Mouse (Mus musculus) CD4-positive helper T cell, adult 2 months (primary cell): Measurements from ENCODE around the gene Gm28035.

Experiments
- DNase-seq: peaks from one replicate; pipeline ENCODE4 v3.0.0-alpha.2; 2012; ENCODE audit warnings: low read depth, missing footprints, low spot score

Gene Gm28035

GRCm38 (mm10) chr2:30261064-30261736 lies 20.8 kb downstream of the Gm28035 start:
- DNase-seq: peak; percentile 43

GRCm38 (mm10) chr2:30261921-30262839 lies 21.8 kb downstream of the Gm28035 start:
- no peak for DNase-seq

GRCm38 (mm10) chr2:30262840-30263441 lies 22.6 kb downstream of the Gm28035 start:
- no peak for DNase-seq

GRCm38 (mm10) chr2:30263811-30264210 lies 23.4 kb downstream of the Gm28035 start:
- no peak for DNase-seq

GRCm38 (mm10) chr2:30264671-30265519 lies 24.5 kb downstream of the Gm28035 start:
- DNase-seq: no peak

- DNase-seq: no peak
These were observed 25.4 kb downstream of the Gm28035 start, which contains the start of gene Phyhd1 for GRCm38 (mm10) chr2:30265767-30266253. Gene Phyhd1 (plus strand): TSS chr2:30266203.

- DNase-seq: no peak
These were observed 26.1 kb downstream of the Gm28035 start for GRCm38 (mm10) chr2:30266392-30266941.

GRCm38 (mm10) chr2:30267466-30267865 lies 27.1 kb downstream of the Gm28035 start:
- DNase-seq: no peak

- no peak for DNase-seq
These were observed 28.0 kb downstream of the Gm28035 start for GRCm38 (mm10) chr2:30268371-30268770.

GRCm38 (mm10) chr2:30269241-30269990 lies 29.0 kb downstream of the Gm28035 start:
- no peak for DNase-seq

GRCm38 (mm10) chr2:30270134-30270533 lies 29.8 kb downstream of the Gm28035 start:
- peak; percentile 78 for DNase-seq

GRCm38 (mm10) chr2:30280743-30281142 lies 40.4 kb downstream of the Gm28035 start, which contains the start of gene Gm28038:
Gene Gm28038 (plus strand): TSS chr2:30281043.
- no peak for DNase-seq

- DNase-seq: no peak
These were observed 41.3 kb downstream of the Gm28035 start for GRCm38 (mm10) chr2:30281651-30282050.

GRCm38 (mm10) chr2:30283193-30283592 lies 42.8 kb downstream of the Gm28035 start:
- no peak for DNase-seq

GRCm38 (mm10) chr2:30285004-30285403 lies 44.6 kb downstream of the Gm28035 start:
- DNase-seq: no peak

GRCm38 (mm10) chr2:30285416-30286181 lies 45.2 kb downstream of the Gm28035 start:
- DNase-seq: no peak

- peak; percentile 96 for DNase-seq
These were observed 46.0 kb downstream of the Gm28035 start, which contains the start of the genes Dolk and Nup188 for GRCm38 (mm10) chr2:30286192-30287026. Gene Dolk (minus strand): TSS chr2:30286334. Gene Nup188 (plus strand): TSS chr2:30286397.

GRCm38 (mm10) chr2:30287027-30287373 lies 46.6 kb downstream of the Gm28035 start:
- peak; percentile 52 for DNase-seq
